In the genomic region with DNA sequence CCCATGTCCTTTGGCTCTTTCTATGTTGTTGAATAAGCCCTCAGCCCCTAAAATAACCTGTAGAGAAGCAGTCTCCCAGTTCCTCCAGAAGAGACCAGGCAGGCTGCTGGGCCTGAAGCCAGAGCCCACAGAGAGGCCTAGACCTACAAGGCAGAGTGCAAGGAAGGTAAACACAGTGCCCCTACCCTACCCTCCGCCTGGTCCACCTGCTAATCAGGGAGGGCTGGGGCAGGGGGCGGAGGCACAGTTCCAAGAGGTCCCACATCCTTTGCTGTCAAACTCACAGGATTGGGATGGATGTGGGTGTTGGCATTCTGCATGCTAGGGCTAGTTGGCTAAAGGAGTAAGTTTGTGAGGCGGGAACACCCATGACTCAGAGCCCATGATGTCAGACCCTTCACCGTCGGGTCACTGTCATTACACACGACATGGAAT, we compare ENCODE assay signal across 8 mouse cellular contexts. TPM values are rescaled to one million over a fixed set of nuclear protein-coding genes. Genes with fewer than 3 reads are reported as not detected.
DNase-seq lines count a peak whose midpoint lies in the region; ATAC-seq and TF ChIP-seq lines count a peak whose summit lies in the region.

No protein-coding gene starts in this region.

- H3K27me3 ChIP-seq in embryonic facial prominence, embryonic 13.5 days, result peaks cover 52% of the 10 kb centered on the region
- H3K27me3 ChIP-seq in intestine, embryonic 15.5 days (replicated peaks), result no peaks in the 10 kb centered on the region; the same call in 1 of the 2 replicates
- H3K27me3 ChIP-seq in myocyte (ENCODE audit: control insufficient read depth, insufficient read depth, insufficient read length), result no peaks in the 10 kb centered on the region

- H3K4me1 ChIP-seq in embryonic facial prominence, embryonic 13.5 days, result peaks cover 15% of the 10 kb centered on the region
- peaks cover 14% of the 10 kb centered on the region; the same call in 1 of the 2 replicates for H3K4me1 ChIP-seq in intestine, embryonic 15.5 days (replicated peaks)

- ATAC-seq in embryonic facial prominence, embryonic 13.5 days (ENCODE audit: insufficient number of reproducible peaks, insufficient read depth, low FRiP score, low TSS enrichment, low read depth), result no peak
- ATAC-seq in intestine, embryonic 15.5 days, result no peak

- no peaks in the 10 kb centered on the region for H3K79me2 ChIP-seq in myocyte (ENCODE audit: control insufficient read depth, insufficient read depth)

- H3K9ac ChIP-seq in embryonic facial prominence, embryonic 13.5 days, result no peak overlapping the region
- no peak overlapping the region for H3K9ac ChIP-seq in intestine, embryonic 15.5 days

- peak overlapping the region; percentile 1; the same call in 1 of the 2 replicates for H3K4me3 ChIP-seq in embryonic facial prominence, embryonic 13.5 days
- peak overlapping the region; percentile 55 for H3K4me3 ChIP-seq in intestine, embryonic 15.5 days (replicated peaks)
- H3K4me3 ChIP-seq in myocyte, result peak overlapping the region; percentile 27

- DNase-seq in layer of hippocampus, adult 9-11 months, result peak; percentile 34
- no peak for DNase-seq in layer of hippocampus, postnatal 10 days (ENCODE audit: low spot score in 2 of 2)
- DNase-seq in thymus, postnatal 10 days (ENCODE audit: low spot score in 2 of 2), result no peak
- DNase-seq in layer of hippocampus, adult 9-10 months (ENCODE audit: low spot score), result no peak
- no peak for DNase-seq in ovary, postnatal 14 days (ENCODE audit: low spot score)

- H3K9me3 ChIP-seq in embryonic facial prominence, embryonic 13.5 days, result no peaks in the 10 kb centered on the region
- no peaks in the 10 kb centered on the region for H3K9me3 ChIP-seq in intestine, embryonic 15.5 days

- H3K27ac ChIP-seq in embryonic facial prominence, embryonic 13.5 days, result no peak overlapping the region
- H3K27ac ChIP-seq in intestine, embryonic 15.5 days, result no peak overlapping the region

- 29% methylated on average over 6 of the region's 6 CpGs for WGBS in embryonic facial prominence, embryonic 13.5 days
- 37% methylated on average over 6 of the region's 6 CpGs for WGBS in intestine, embryonic 15.5 days

- H3ac ChIP-seq in myocyte (ENCODE audit: control insufficient read depth, insufficient read length), result peak overlapping the region; percentile 34

- TF ChIP-seq POLR2A in myocyte (IDR thresholded peaks at IDR 0.05; ENCODE audit: insufficient read length, low read depth), result no peak

- H3K4me2 ChIP-seq in embryonic facial prominence, embryonic 13.5 days, result peak overlapping the region; percentile 99
- H3K4me2 ChIP-seq in intestine, embryonic 15.5 days (replicated peaks), result peak overlapping the region; percentile 99
- peak overlapping the region; percentile 94 for H3K4me2 ChIP-seq in myocyte (ENCODE audit: low read depth)

- no peaks in the 10 kb centered on the region for H3K36me3 ChIP-seq in embryonic facial prominence, embryonic 13.5 days
- no peaks in the 10 kb centered on the region for H3K36me3 ChIP-seq in intestine, embryonic 15.5 days
- no peaks in the 10 kb centered on the region for H3K36me3 ChIP-seq in myocyte (ENCODE audit: control insufficient read depth, insufficient read depth)

TF ChIP-seq in myocyte, 11 proteins besides CTCF, POLR2A, EP300 and RAD21:
- TF ChIP-seq CEBPB (IDR thresholded peaks at IDR 0.05; ENCODE audit: insufficient read depth, poor library complexity, severe bottlenecking) (no peak), TCF12 (IDR thresholded peaks at IDR 0.05; ENCODE audit: insufficient read depth, poor library complexity, severe bottlenecking) (no peak), E2F4 (IDR thresholded peaks at IDR 0.05; ENCODE audit: insufficient read depth) (no peak), USF1 (IDR thresholded peaks at IDR 0.05; ENCODE audit: low read depth) (no peak), MYOD1 (IDR thresholded peaks at IDR 0.05; ENCODE audit: control insufficient read depth in 1 of 3, insufficient read length in 2 of 3, low read depth in 2 of 3) (no peak), REST (IDR thresholded peaks at IDR 0.05; ENCODE audit: insufficient read depth, insufficient read length) (no peak), SRF (IDR thresholded peaks at IDR 0.05; ENCODE audit: control insufficient read depth, insufficient read length, low read depth) (no peak), TCF3 (IDR thresholded peaks at IDR 0.05; ENCODE audit: insufficient read length, low read depth) (no peak), POLR2AphosphoS2 (IDR thresholded peaks at IDR 0.05; ENCODE audit: insufficient read length, low read depth) (no peak), MYOG (IDR thresholded peaks at IDR 0.05; ENCODE audit: control insufficient read depth in 1 of 3, insufficient read depth in 1 of 3, insufficient read length in 2 of 3, low read depth in 2 of 3) (no peak), MAX (IDR thresholded peaks at IDR 0.05; ENCODE audit: low read depth) (no peak)

RNA-seq across cellular contexts. Expression of a gene that starts 0.9 kb away (rescaled TPM):
- total RNA-seq in layer of hippocampus, postnatal 10 days (2021), result 1 to 10 TPM; 4.2 to 4.7 TPM
- 0.83 and 1.6 TPM in 2 replicates for polyA plus RNA-seq in embryonic facial prominence, embryonic 13.5 days (2015; fragmentation: Nextera tagmentation; extraction: Ambion mirVana)
- polyA plus RNA-seq in intestine, embryonic 15.5 days (2015; fragmentation: Nextera tagmentation; extraction: Ambion mirVana), result 2.3 and 2.8 TPM in 2 replicates
- polyA plus RNA-seq in myocyte (2012; fragmentation: generic; extraction: Trizol), result 0.91 TPM

RNA-seq across cellular contexts. Expression of a gene that starts 51.2 kb away (rescaled TPM):
- 10 to 100 TPM; 79.5 to 90.1 TPM for total RNA-seq in layer of hippocampus, postnatal 10 days (2021)
- polyA plus RNA-seq in embryonic facial prominence, embryonic 13.5 days (2015; fragmentation: Nextera tagmentation; extraction: Ambion mirVana), result 16.8 and 17.8 TPM in 2 replicates
- 8.4 and 10.5 TPM in 2 replicates for polyA plus RNA-seq in intestine, embryonic 15.5 days (2015; fragmentation: Nextera tagmentation; extraction: Ambion mirVana)
- 20.9 TPM for polyA plus RNA-seq in myocyte (2012; fragmentation: generic; extraction: Trizol)

Comparison
In these comparisons a context has a peak if more than half of its experiments do, and no peak if none do; other contexts are left out.
1. H3K4me3 ChIP-seq: peak in every context shown above with its lines; median percentile 55 in intestine, embryonic 15.5 days; 27 in myocyte; 1 in embryonic facial prominence, embryonic 13.5 days.